Mouse (Mus musculus) gastrocnemius, adult 8-10 months (tissue): Measurements from ENCODE around the gene Selplg. TPM values are rescaled to one million over a fixed set of nuclear protein-coding genes. Genes with fewer than 3 reads are reported as not detected.

Source experiments
- DNase-seq, 2 experiments: peaks; one replicate each; pipeline ENCODE4 v3.0.0; 2022; ENCODE audit warnings: low spot score in 2 of 2
- total RNA-seq, 4 experiments: library from RNA; stranded (reverse); gene quantifications; 2 replicates each; pipeline ENCODE4 v1.2.4; 2022

The Selplg gene
- total RNA-seq, 4 experiments from 2014 or later = 0.41 to 1.5 (median 0.48) TPM

DNA sequence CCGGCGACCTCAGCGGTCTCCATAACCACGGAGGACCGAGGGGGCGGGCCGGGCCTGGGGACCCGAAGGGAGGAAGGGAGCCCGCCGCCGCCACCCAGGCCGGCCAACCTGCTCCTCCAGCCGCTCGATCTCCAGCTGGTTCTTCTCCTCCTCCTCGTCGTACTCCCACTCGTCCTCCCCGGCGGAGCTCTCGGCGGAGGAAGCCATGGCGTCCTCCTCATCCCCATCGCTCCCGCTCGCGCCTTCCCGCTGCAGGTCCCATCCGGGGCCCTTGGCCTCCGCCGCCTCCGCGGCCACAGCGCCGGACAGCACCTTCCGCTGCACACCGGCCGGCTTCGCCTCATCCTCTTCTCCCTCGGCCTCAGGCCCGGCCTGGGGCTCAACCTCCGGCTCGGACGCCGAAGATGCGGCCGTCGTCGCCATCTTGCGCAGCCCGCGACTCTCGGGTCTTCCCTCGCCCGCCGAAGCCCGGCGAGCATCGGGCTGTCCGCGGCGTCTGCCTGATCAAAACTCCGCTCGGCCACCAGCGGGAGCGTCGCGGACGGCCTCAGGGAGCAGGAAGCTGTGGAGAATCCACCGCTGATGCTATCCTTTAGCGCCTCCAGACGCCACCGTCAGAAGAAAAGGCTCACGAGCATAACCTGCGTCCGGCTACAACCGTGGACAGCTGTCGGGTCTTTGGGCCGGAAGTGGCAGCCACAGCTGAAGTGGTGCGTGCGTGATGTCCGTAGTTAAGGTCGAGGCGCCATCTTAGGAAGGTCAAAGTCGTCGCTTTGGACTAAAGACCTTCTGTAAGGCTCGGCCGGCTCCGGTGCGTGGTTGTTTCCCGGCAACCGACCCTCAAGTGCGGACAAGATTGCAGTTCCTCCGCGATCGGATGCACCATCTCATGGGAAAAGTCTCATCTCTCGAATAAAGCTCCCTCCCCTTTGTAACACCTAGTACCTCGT lies 61.0 kb downstream of the Selplg start:
- peak; percentile 77 to 82 for DNase-seq

- DNase-seq = no peak
Measured at GRCm38 (mm10) chr5:113768806-113769205, 63.6 kb downstream of the Selplg start.

Other genes starting within 250 kb of the Selplg start
- gene Cmklr1, start 182.2 kb downstream of the Selplg start, total RNA-seq = 10 to 100 TPM in 1 of 4 experiments, 1 to 10 TPM in 3; 6.6 to 11.3 (median 8.4) TPM
- not detected for gene 1700069L16Rik, start 107.9 kb downstream of the Selplg start, total RNA-seq
- gene Ficd, start 96.8 kb downstream of the Selplg start, total RNA-seq = 1 to 10 TPM; 9.6 to 9.8 (median 9.7) TPM
- 1 to 10 TPM; 6.3 to 6.9 (median 6.7) TPM for gene Sart3, start 60.1 kb downstream of the Selplg start, total RNA-seq
- 100 to 1,000 TPM; 156 to 185 (median 175) TPM for gene Iscu, start 59.9 kb downstream of the Selplg start, total RNA-seq
- gene Tmem119, start 32.1 kb downstream of the Selplg start, total RNA-seq = 1 to 10 TPM in 1 of 4 experiments, under 1 TPM in 3; 0.36 to 1.1 (median 0.77) TPM
- gene Coro1c, start 76.1 kb upstream of the Selplg start, total RNA-seq = 1 to 10 TPM; 7.0 to 9.8 (median 8.2) TPM
- 1 to 10 TPM; 6.3 to 9.8 (median 6.9) TPM for gene Ssh1, start 161.2 kb upstream of the Selplg start, total RNA-seq
- not detected for gene Dao, start 171.1 kb upstream of the Selplg start, total RNA-seq
- gene Usp30, start 232.8 kb upstream of the Selplg start, total RNA-seq = 1 to 10 TPM; 7.8 to 9.4 (median 8.6) TPM